Mouse (Mus musculus) layer of hippocampus, postnatal 10 days (tissue): ENCODE measurements around the gene Tmsb10. TPM values are rescaled to one million over a fixed set of nuclear protein-coding genes. Genes with fewer than 3 reads are reported as not detected.

Experiments used
- DNase-seq, 2 experiments: peaks; one replicate each; pipeline ENCODE4 v3.0.0; 2021; ENCODE audit warnings: low spot score in 2 of 2
- long read RNA-seq: library from polyadenylated mRNA; stranded (forward); transcript quantifications from one replicate; pipeline ENCODE4 v2.0.0, GENCODE M21; 2023
- total RNA-seq, 2 experiments: library from RNA; stranded (reverse); gene quantifications; 2 replicates each; pipeline ENCODE4 v1.2.3; 2021

Gene Tmsb10
- 1,000 to 10,000 TPM; 1,683 to 1,895 TPM for total RNA-seq
- long read RNA-seq, transcript Tmsb10-204 (2 exons, 433 nt) = minor isoform, 13 of 5,103 reads
- long read RNA-seq, transcript Tmsb10-203 (3 exons, 570 nt) = major isoform, 3,112 of 5,103 reads
- long read RNA-seq, transcript Tmsb10-202 (2 exons, 690 nt) = minor isoform, 1,943 of 5,103 reads
- long read RNA-seq, partial matches to known transcripts = 3 of 5,103 reads
- long read RNA-seq, other reads (novel, unspliced or antisense) = 32 of 5,103 reads

- DNase-seq = no peak
Observed at GRCm38 (mm10) chr6:72958662-72959071, at the start of gene Tmsb10. Gene Tmsb10, minus strand, starts transcription at chr6:72958748.

- no peak for DNase-seq
Observed at GRCm38 (mm10) chr6:73003601-73004000, 45.1 kb upstream of the Tmsb10 start.

- DNase-seq = no peak
Observed at GRCm38 (mm10) chr6:73002391-73002790, 43.8 kb upstream of the Tmsb10 start.

GRCm38 (mm10) chr6:72998809-72999208, 40.3 kb upstream of the Tmsb10 start:
- DNase-seq = no peak

GRCm38 (mm10) chr6:72993688-72994082, 35.1 kb upstream of the Tmsb10 start:
- DNase-seq = no peak

GRCm38 (mm10) chr6:72993054-72993687, 34.6 kb upstream of the Tmsb10 start:
- no peak for DNase-seq

GRCm38 (mm10) chr6:72990206-72990605, 31.7 kb upstream of the Tmsb10 start:
- DNase-seq = no peak

- peak; percentile 13 to 20 for DNase-seq
Observed at GRCm38 (mm10) chr6:72989028-72989736, 30.6 kb upstream of the Tmsb10 start.

GRCm38 (mm10) chr6:72982506-72982905, 24.0 kb upstream of the Tmsb10 start:
- DNase-seq = no peak

- DNase-seq = no peak
Observed at GRCm38 (mm10) chr6:72981851-72982250, 23.3 kb upstream of the Tmsb10 start.

- no peak for DNase-seq
Observed at GRCm38 (mm10) chr6:72981124-72981651, 22.6 kb upstream of the Tmsb10 start.

GRCm38 (mm10) chr6:72976866-72977265, 18.3 kb upstream of the Tmsb10 start:
- DNase-seq = no peak

GRCm38 (mm10) chr6:72971074-72971473, 12.5 kb upstream of the Tmsb10 start:
- DNase-seq = no peak

GRCm38 (mm10) chr6:72969787-72970186, 11.2 kb upstream of the Tmsb10 start:
- DNase-seq = no peak

GRCm38 (mm10) chr6:72965199-72965598, 6.7 kb upstream of the Tmsb10 start:
- DNase-seq = no peak

GRCm38 (mm10) chr6:72962281-72962741, 3.8 kb upstream of the Tmsb10 start:
- no peak for DNase-seq

- no peak for DNase-seq
Observed at GRCm38 (mm10) chr6:72961603-72962002, 3.1 kb upstream of the Tmsb10 start.

GRCm38 (mm10) chr6:72960675-72961074, 2.1 kb upstream of the Tmsb10 start:
- DNase-seq = no peak

GRCm38 (mm10) chr6:72959175-72959574, 627 bp upstream of the Tmsb10 start:
- DNase-seq = no peak

- DNase-seq = peak; percentile 82 to 89
Observed at GRCm38 (mm10) chr6:72957676-72958641, 589 bp downstream of the Tmsb10 start.

- no peak for DNase-seq
Observed at GRCm38 (mm10) chr6:72957093-72957435, 1.5 kb downstream of the Tmsb10 start.
